Mouse (Mus musculus): ENCODE results near the gene Clptm1l. TPM values are rescaled to one million over a fixed set of nuclear protein-coding genes. Genes with fewer than 3 reads are reported as not detected.

Clptm1l gene
- total RNA-seq (2021): 100 to 1,000 TPM; 121 to 131 TPM
- long read RNA-seq, experiment 1, transcript Clptm1l-201 (17 exons, 2,340 nt): major isoform, 113 of 133 reads
- long read RNA-seq, experiment 1, partial matches to known transcripts: 13 of 133 reads
- long read RNA-seq, experiment 1, other reads (novel, unspliced or antisense): 6 of 133 reads
- long read RNA-seq, experiment 2, transcript Clptm1l-201 (17 exons, 2,340 nt): major isoform, 104 of 125 reads
- long read RNA-seq, experiment 2, partial matches to known transcripts: 15 of 125 reads
- long read RNA-seq, experiment 2, other reads (novel, unspliced or antisense): 6 of 125 reads

DNA sequence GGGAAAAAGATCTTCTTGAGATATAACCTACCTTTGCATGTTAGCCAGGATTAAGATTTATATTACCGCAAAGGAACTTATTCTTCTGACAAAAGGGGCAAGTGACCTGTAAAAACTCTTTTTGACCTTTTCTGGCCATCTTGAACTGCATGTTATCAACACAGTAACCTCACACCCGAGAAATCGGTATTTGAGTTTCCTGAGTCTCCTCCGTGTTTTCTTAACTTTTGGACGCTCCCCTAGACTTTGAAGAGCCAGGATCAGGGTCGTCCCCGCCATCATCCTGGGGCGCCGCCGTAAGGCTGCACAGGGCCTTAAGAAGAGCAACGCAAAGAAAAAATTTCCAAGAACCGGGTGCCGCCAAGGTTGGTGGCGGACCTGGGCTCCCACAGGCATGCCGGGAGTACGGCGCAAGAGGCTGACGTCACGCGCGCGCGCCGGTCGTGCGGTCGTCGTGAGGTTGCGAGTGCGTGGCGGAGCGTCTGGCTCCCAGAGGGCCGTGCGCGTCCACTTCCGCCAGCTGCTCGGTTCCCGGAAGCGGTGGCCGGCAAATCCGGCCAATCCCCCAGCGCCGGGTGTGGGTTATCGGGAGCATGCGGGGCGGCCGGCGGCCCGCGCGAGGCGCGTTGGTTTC is at the start of gene Clptm1l:
Clptm1l (plus strand) TSS at position 485 of the 634 bp plus-strand sequence.
- peak; percentile 96 to 99 for DNase-seq (ENCODE audit: low spot score in 2 of 2)
- intact Hi-C loops (cut with DNase I): loop anchor here (10.0 kb wide), 1 partner anchor 179 kb away; no protein-coding TSS in a partner anchor

DNA sequence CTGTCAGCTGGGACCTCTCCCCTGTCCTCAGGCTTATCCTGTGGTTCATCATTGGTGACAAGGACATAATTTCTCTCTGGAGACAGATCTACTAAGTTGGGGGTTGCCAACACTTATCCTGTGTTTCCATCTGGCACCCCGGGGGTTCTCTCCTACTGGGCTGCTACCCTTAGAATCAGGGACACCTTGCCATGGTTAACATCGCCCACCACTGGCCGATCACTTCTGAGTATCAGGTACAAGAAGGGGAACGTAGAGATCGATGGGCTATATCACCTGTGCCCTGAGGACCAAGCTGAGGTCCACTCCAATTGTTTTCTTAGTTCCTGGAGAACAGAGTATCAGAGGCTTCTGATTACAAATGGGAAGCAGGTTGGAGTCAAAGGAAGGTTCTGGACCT is 39.6 kb upstream of the Clptm1l start:
- no peak for DNase-seq (ENCODE audit: low spot score in 2 of 2)
- intact Hi-C loops (cut with DNase I): no loop called here

DNA sequence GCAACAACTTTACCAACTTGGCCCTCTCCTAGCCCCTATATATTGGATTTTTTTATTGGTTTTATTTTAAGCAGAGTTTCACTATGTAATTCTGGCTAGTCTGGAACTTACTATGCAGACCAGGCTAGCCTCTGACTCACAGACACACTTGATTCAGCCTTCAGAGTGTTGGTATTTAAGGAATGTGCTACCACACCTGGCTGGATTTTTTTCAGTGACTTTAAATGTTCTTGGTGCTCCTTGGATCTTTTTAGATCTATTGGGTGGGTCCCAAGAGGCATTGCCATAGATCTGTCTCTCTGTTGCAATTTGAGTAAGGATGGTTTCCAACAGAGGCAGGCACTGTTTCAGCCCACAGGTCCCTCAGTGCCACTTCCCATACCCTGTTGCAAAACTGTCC is 28.8 kb upstream of the Clptm1l start:
- intact Hi-C loops (cut with DNase I): no loop called here
- DNase-seq (ENCODE audit: low spot score in 2 of 2): no peak

DNA sequence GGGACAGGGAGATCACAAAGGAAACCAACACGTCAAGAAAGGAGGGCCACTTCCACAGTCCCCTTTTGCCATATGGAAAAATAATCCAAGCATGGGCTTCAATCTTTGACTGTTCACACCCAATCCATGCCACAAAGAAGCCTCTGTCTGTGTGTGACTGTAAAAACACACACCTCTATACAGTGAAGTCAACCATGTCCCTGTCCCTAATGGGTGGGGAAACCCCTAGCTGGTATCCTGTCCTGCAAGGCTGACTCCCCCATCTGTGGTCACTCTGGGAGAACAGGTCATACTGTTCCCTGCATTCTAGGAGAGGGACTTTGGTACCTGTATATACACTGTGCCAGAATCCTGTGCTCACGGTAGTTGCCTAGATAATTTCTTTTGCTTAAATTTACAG is 26.5 kb upstream of the Clptm1l start:
- DNase-seq (ENCODE audit: low spot score in 2 of 2): no peak

DNA sequence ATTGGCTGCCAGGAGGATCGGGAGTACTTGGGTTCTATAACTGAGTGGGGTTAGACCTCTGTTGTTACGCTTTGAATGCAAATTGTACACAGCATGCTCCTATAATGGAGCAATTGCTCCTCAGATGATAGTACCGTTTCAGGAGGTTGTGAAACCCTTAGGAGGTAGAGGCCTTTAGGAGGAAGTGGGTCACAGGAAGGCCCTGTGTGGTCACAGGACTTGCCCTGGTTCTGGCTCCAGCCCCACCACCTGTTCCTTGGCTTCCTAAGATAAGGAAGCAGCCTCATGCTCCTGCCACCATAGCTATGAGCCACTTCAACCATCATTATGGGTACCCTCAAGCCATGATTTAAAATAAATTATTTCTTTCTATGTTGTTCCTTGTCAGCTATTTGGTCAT is 12.3 kb upstream of the Clptm1l start:
- DNase-seq (ENCODE audit: low spot score in 2 of 2): no peak
- intact Hi-C loops (cut with DNase I): no loop called here

More for the DNA sequence above, 26.5 kb upstream of the Clptm1l start:
- intact Hi-C loops (cut with DNase I): no loop called here

DNA sequence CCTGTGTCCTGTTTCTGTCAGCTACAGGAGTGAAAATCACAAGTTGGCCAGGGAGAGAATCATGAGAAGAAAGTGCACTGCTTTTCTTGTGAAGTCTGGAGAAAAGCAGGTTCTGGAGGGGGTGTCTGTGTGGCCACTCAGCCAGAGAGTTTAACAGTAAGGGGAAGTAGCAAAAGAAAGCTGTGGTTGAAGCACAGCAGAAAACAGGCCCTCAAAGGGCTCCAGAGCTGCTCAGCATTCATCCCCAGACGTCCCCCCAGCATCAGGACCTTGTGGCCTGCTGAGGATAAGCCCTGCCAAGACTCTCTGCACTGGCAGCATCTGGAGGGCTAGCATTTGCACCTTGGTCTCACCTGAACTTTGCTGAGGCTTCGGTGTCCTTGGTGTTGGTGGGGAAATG is 11.3 kb upstream of the Clptm1l start:
- intact Hi-C loops (cut with DNase I): no loop called here
- no peak for DNase-seq (ENCODE audit: low spot score in 2 of 2)

DNA sequence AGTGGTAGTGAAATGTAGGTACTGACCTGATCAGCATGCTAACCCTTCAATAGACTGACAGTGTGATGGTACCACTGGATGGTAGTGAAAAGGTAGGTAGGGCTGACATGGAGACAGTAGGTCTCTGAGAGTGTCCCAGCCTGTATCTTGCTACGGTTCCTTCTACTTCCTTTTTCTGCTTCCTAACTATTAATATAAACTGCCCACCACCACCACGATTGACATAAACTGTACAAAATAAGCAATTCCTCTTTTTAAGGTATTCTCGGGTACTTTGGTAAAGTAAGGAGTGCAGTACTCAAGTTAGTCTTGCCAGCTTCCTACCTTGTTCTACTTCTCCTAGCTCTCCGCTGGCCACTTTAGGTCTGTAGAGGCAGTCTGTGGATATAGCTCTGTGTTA is 7.5 kb upstream of the Clptm1l start:
- intact Hi-C loops (cut with DNase I): no loop called here
- no peak for DNase-seq (ENCODE audit: low spot score in 2 of 2)

DNA sequence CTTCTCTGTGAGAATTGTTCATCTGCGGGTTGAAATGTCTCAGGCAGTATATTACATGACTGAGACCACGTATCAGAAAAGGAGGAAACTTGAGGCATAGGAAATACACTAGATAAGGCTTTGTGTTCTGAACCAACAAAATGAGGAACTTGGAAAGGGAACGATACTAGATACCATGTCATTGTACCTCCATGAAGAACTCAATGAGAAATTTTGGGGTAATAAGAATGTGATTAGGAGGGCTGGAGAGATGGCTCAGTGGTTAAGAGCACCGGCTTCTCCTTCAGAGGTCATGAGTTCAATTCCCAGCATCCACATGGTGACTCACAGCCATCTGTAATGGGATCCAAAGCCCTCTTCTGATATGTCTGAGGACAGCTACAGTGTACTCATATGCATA is 3.6 kb upstream of the Clptm1l start:
- intact Hi-C loops (cut with DNase I): loop anchor here (10.0 kb wide), 1 partner anchor 175 kb away; no protein-coding TSS in a partner anchor

DNA sequence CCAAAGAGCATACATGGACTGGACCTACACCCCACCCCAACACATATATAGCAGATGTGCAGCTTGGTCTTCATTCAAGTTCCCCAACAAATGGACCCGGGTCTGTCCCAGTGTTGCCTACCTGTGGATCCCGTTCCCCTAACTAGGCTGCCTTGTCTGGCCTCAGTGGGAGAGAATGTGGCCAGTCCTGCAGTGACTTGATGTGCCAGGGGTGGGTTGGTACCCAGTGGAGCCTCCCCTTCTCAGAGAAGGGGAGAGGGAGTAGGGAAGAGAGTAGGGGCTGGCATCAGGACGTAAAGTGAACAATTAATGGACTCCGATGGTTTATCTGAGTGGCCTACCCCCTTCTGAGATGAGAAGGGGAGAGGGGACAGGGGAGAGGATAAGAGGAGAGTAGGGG is 760 bp upstream of the Clptm1l start:
- no peak for DNase-seq (ENCODE audit: low spot score in 2 of 2)
- intact Hi-C loops (cut with DNase I): loop anchor here (10.0 kb wide), 1 partner anchor 178 kb away; no protein-coding TSS in a partner anchor

More for the DNA sequence above, 3.6 kb upstream of the Clptm1l start:
- no peak for DNase-seq (ENCODE audit: low spot score in 2 of 2)

DNA sequence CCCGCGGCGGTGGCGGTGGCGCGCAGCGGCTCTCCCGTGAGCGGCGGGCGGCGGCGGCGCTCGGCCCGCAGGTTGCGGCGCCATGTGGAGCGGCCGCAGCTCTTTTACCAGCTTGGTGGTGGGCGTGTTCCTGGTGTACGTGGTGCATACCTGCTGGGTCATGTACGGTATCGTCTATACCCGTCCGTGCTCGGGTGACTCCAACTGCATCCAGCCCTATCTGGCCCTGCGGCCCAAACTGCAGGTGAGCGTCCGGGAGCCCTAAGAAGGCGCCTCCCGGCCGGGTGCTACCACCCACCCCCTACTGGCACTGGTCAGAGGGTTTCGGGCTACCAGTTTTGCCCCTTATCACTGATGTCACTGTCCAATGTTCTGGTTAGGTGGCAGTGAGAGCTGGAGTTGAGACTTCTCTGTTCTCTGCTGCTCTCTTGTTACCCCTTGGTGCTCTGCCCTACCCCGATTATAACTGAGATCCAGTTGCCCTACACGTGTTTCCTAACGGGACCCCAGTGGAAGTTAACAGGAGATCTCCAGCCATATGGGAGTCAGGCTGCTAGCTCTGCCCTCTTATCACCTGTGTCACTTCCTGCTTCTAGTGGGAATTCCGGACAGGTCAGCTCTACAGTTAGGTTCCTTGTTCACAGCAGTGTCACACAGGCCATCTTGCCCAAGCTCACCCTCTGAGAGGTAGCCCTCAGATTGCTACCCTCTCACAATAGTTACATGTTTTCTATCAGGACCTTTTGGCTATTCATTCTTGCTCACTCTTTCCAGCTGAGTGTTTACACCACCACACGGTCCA is 551 bp downstream of the Clptm1l start:
- intact Hi-C loops (cut with DNase I): loop anchor here (10.0 kb wide), 1 partner anchor 180 kb away; no protein-coding TSS in a partner anchor
- peak in 1 of 2 experiments; percentile 26 for DNase-seq (ENCODE audit: low spot score in 2 of 2)

DNA sequence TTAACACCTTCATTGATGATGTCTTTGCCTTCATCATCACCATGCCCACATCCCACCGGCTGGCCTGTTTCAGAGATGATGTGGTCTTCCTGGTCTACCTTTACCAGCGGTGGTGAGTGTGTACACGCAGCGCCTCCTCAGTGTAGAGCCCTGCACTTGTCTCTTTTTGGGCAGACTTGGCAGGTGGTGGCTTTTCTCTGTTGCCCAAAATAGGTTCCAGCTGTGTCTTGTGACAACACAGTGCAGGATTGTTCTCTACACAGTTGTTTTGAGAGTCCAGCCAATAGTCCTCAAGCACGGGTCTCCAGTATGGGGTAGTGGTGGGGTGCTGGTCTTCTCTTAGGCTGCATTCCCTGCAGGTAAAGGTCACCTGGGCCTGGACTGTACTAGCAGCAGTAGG is 14.6 kb downstream of the Clptm1l start:
- intact Hi-C loops (cut with DNase I): no loop called here
- no peak for DNase-seq (ENCODE audit: low spot score in 2 of 2)

DNA sequence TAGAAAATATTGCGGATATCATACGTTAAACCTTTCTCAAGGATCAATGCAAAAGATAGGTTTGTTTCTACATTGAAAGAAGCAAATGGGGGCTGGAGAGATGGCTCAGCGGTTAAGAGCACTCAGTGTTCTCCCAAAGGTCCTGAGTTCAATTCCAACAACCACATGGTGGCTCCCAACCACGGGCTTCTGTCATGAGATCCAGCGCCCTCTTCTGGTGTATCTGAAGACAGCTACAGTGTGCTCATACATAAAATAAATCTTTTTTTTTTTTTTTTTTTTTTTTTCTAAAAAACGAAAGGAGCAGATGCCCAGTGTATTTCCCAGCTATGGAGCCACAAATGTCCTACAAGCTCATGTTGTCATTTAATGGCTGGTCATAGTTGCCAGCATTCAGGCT is 16.8 kb downstream of the Clptm1l start:
- peak in 1 of 2 experiments; percentile 12 for DNase-seq (ENCODE audit: low spot score in 2 of 2)
- intact Hi-C loops (cut with DNase I): loop anchor here (5.0 kb wide), 2 partner anchors 108 to 193 kb away; no protein-coding TSS in a partner anchor

DNA sequence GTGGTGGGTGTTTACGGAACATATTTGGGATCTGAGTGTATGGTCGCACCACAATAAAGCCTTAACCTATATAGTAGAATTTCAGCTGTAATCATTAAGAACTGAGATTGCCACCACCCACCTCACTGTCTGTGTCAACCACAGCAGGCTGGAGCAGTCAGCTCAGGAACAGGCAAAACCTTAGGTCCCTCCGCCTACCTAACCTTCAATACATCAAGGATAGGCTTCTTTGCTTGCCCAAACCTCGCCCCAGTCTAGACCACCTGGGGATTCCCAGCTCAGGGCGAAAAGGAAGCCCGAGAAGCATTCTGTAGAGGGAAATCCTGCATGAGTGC is 22.6 kb downstream of the Clptm1l start:
- intact Hi-C loops (cut with DNase I): no loop called here
- DNase-seq (ENCODE audit: low spot score in 2 of 2): no peak

DNA sequence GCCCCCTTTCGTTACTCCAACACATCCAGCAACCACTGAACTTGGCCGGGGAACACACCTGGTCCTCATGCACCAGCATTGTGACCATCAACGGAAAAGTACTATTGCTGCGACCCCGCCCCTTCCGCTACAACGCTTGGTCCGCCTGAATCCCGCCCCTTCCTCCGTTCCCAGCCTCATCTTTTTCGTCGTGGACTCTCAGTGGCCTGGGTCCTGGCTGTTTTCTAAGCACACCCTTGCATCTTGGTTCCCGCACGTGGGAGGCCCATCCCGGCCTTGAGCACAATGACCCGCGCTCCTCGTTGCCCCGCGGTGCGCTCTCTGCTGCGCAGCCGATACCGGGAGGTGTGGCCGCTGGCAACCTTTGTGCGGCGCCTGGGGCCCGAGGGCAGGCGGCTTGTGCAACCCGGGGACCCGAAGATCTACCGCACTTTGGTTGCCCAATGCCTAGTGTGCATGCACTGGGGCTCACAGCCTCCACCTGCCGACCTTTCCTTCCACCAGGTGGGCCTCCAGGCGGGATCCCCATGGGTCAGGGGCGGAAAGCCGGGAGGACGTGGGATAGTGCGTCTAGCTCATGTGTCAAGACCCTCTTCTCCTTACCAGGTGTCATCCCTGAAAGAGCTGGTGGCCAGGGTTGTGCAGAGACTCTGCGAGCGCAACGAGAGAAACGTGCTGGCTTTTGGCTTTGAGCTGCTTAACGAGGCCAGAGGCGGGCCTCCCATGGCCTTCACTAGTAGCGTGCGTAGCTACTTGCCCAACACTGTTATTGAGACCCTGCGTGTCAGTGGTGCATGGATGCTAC is 23.1 kb downstream of the Clptm1l start, which contains the start of gene Tert:
Tert (plus strand) TSS at position 167 of the 805 bp plus-strand sequence.
- DNase-seq (ENCODE audit: low spot score in 2 of 2): peak; percentile 27 to 49
- intact Hi-C loops (cut with DNase I): no loop called here

DNA sequence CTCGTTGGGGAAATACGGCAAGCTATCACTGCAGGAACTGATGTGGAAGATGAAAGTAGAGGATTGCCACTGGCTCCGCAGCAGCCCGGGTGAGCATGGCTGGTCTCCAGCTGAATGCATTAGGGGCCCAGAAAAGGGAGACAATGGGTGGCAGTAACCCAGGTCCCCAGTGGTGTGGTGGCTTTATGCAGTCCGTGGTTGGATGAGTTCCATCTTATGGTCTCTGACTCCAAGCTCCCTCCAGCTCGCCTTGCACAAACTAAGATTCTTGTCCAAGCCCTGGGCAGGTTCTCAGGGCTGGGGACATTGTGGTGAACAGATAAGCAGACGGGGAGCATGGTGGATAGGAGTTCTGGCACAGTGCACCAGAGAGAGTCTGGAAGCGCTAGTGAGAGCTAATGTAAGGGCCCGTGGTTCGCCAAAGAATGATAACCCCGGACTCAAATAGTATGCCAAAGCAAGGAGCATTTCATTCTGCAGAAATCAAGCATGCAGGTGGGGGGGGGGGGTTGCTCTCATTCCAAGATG is 24.8 kb downstream of the Clptm1l start:
- no peak for DNase-seq (ENCODE audit: low spot score in 2 of 2)
- intact Hi-C loops (cut with DNase I): no loop called here

DNA sequence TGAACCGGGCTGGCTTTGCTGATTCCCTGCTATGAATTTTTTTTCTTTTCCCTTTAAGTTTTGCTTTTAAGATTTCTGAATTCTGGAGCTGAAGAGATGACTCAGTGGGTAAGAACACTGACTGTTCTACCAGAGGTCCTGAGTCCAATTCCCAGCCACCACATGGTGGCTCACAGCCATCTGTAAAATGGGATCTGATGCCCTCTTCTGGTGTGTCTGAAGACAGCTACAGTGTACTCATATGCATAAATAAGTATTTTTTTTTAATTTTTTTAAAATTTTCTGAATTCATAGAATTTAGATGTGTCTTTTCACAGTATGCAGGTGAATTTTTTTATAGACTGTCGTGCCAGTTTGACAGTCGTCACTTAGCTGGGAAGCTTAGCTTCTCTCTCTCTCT is 28.0 kb downstream of the Clptm1l start:
- intact Hi-C loops (cut with DNase I): no loop called here
- no peak for DNase-seq (ENCODE audit: low spot score in 2 of 2)

DNA sequence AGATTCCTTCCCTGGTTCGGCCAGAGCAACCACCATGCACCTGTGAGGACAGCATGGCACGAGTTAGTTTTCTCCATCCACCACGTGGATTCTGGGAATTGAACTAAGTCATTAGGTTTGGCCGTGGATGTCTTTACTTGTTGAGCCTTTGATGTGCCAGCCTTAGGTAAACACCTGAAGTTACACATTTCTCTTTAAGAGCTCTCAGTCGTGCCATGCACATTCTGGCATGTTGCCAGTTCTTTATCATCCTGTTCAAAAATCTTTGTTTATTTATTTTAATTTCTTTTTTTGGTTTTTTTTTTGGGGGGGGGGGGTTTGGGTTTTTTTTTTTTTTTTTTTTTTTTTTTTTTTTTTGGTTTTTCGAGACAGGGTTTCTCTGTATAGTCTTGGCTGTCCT is 34.0 kb downstream of the Clptm1l start:
- DNase-seq (ENCODE audit: low spot score in 2 of 2): no peak
- intact Hi-C loops (cut with DNase I): no loop called here

DNA sequence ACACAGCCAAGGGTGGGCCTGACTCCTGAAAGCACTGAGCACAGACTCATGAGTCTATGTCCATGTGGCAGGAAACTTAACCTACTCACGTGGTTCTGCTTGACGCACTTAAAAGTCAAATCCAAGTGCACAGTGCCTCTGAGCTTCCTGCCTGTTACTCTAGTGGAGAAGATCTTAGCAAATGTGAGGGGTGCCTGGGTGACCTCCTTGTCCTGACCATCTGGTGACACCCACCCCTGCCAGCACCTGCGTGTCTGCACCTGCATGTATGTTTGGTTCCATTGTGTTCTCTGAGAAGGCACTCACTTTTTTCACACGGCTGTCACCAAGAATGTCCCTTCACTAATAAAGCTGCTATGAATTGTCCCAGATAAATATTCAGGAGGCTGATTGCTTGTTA is 37.5 kb downstream of the Clptm1l start:
- intact Hi-C loops (cut with DNase I): no loop called here
- DNase-seq (ENCODE audit: low spot score in 2 of 2): no peak

Data from left cerebral cortex, postnatal 14 days (tissue).